Mouse (Mus musculus): ENCODE measurements around the gene Odf3l2.

GRCm38 (mm10) chr10:79607892-79608291 is 37.6 kb downstream of the Odf3l2 start:
- TF ChIP-seq EP300 (IDR thresholded peaks at IDR 0.05; ENCODE audit: insufficient read depth, low read depth, low read length) (no peak), CTCF (IDR thresholded peaks at IDR 0.05; ENCODE audit: low read depth, low read length) (no peak), POLR2A (IDR thresholded peaks at IDR 0.05; ENCODE audit: insufficient read depth, low read length) (no peak)

Measured in ES-Bruce4 (cell line).